Mouse (Mus musculus) cerebellum, adult 11-12 months (tissue): ENCODE measurements at regions not wholly inside any gene's neighbourhood (a gene's known extent, or its start where the extent isn't known, plus 50 kb on each side); places are given as distances from the start of the nearest gene placed in this dataset.

ENCODE experiments used
- DNase-seq: peaks from one replicate; pipeline ENCODE4 v3.0.0; 2022

DNA sequence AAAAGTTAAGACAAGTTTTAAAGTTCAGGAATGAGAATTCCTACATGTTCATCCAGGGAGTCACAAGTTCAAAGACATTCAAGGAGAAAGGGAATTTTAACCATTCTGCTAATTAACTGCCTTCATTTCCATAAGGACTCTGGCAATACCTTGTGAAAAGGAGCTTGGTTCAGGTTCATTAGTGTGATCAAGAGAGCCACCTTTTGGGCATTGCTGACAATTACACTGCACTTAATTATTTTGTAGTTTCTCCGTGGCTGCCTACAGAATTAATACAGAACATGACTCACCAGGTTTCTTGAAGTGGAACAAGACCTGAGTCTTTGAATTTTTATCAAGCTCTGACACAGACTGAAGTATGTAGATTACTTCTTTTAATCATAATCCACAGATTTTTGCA is 52.4 kb upstream of the Ankef1 start:
- peak; percentile 22 for DNase-seq
